Mouse (Mus musculus) bone marrow, adult 2 months (tissue): ENCODE data around the gene Ppdpf.

Experiments used
- CTCF ChIP-seq: fragments of 200-500 bp; IDR thresholded peaks from 2 replicates; pipeline ENCODE4 v1.5.1; 2011; ENCODE audit warnings: low read length, control low read depth; ENCODE audit not compliant: control insufficient read depth, insufficient read depth
- POLR2A ChIP-seq: fragments of 200-500 bp; IDR thresholded peaks from 2 replicates; pipeline ENCODE4 v1.6.1; 2011; ENCODE audit warnings: low read depth, mild to moderate bottlenecking, control low read depth, low read length, borderline replicate concordance; ENCODE audit not compliant: control insufficient read depth

GRCm38 (mm10) chr2:181147546-181148317 lies 39.3 kb upstream of the Ppdpf start:
- no peak for TF ChIP-seq CTCF
- no peak for TF ChIP-seq POLR2A
